Mouse (Mus musculus): ENCODE results near the gene Fto.

Gene Fto

DNA sequence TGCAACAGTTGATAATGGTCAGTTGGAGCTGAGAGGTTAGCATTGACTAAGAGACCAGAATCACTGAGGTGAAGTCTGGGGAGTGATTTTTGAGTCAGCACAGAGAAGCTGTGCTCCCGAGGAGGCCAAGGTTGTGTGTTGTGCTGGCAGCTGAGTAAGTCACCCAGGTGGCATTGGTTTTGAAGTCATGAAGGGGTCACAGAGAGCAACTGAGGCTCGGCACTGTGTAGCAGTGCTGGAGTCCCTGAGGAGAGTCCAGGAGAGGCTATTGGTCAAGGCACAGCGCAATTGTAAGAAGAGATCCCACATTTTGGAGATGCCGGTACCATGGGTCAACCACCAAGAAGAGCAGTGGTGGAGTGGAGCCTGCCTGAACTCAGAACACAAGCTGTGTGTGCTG is 11.6 kb downstream of the Fto start:
- no peak for DNase-seq

DNA sequence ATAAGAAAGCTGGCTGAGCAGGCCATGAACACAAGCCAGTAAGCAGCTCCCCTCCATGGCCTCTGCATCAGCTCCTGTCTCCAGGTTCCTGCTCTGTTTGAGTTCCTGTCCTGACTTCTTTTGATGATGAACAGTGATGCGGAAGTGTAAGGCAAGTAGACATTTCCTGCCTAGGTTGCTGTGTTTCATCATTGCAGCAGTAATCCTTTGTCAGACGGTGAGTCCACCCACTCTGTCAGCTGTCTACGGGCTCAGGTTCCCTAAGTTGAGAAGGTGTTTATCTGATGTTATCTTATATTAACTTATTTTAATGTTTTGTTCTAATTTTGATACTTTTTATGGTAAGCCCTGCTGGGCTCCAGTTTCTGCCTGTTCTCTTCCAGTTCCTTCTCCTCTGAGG is 12.7 kb downstream of the Fto start:
- no peak for DNase-seq

DNA sequence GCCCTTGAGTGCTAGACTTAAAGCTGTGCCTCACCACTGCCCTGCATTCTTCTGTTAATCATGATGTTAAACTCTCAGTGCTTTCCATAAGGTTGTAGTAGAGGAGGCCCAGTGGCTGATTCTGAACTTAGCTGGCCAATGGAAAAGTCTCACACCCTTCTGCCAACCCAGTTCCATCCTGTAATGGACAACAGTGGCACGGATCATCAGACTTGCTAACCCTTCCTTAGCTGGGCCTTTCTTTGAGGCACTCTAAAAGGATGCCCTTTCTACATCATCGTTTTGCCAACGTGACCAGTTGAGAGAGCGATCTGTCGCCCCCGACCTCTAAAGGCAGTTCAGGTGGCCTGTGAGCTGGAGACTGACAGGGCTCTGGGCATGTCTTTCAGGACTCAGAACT is 13.6 kb downstream of the Fto start:
- no peak for DNase-seq

DNA sequence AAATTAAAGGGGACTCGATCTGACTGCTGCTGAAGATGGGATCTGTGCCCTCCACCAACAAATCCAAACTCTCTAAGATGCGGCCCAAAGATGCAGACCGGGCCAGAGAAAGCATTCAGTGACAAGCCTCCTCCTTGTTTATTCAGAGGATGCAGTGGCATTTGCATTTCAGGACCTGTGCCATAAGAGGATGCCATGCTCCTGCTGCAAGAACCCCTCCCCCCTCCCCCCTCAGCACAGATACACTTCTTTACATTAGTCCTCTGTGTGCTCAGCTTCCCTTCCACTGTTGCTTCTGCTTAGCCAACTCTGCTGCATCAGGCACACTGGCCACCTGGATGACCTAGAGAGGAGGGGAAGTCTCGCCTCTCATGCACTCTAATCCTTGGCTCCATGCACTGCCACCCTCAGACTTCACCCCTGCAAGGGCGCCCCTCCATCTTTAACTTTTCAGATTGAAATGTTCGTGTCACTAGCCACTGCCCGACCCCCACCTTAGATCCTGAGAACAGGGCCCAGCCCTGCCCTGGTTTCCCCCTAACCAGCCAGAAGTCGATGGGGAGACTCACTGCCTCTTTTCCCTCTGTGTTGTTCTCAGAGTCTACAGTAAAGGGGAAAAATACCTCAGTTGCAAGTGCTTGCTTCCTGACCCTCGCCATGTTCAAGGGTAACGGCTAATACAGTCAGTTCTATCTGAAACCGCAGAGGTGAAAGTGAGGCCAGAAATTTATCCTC is 14.3 kb downstream of the Fto start:
- DNase-seq: no peak

- DNase-seq: no peak
Observed at GRCm38 (mm10) chr8:91329056-91329455, 15.7 kb downstream of the Fto start.

DNA sequence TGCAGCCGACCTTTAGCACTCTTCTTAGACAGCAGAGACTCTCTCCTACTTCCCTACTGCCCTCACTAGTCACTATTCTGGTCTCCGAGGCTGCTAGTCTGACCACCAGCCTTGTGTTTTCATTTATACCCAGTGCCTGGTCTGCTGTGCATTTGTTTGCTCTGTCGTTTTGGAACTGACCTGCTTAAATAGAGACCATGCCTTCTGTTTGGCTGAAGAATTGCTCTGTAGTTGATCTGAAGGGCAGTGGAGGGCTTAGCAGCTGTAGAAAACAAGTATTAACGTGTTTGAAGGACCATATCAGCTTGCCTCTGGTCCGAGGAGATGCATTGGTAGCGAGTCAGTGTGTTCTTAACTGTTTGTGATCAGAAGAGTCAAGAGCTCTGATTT is 16.1 kb downstream of the Fto start:
- no peak for DNase-seq

GRCm38 (mm10) chr8:91338389-91339154 is 25.2 kb downstream of the Fto start:
- DNase-seq: no peak

GRCm38 (mm10) chr8:91339651-91340050 is 26.3 kb downstream of the Fto start:
- DNase-seq: no peak

DNA sequence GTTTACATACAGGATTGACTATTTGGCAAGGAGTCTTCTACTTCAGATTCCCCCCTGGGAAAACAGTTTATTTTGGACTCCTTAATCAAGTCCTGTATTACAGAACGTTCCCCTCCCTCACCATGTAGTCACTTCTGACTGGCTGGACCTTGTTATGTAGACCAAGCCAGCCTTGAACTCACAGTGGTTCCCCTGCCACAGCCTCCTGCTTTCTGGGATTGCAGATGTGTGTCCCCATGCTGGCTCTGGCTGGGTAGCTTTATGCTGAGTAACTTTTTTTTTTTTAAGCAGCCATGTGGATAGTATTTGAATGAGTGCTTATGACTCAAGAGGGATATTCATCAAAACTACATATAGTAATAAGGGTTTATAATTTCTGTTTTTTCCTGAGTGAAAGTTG is 27.4 kb downstream of the Fto start:
- DNase-seq: no peak

DNA sequence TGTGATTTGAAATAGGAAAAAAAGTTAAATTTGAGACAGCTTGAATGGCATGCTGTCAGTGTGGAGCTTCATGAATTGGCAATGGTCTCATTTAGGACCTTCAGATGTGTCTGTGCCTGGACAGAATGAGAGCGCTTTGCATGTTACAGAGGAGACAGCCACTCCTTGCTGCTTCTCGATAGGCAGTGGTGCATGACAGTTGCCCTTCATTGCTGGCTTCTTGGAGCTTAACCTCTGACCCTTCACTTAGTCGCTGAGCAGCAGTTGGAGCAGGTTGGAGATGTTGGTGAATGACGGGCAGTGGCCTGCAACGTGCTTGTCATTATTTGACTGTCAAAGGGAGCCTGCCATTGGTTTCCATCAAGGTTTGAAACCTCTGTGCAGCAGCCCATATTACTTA is 28.9 kb downstream of the Fto start:
- DNase-seq: no peak

GRCm38 (mm10) chr8:91342798-91343197 is 29.5 kb downstream of the Fto start:
- DNase-seq: no peak

GRCm38 (mm10) chr8:91344659-91345058 is 31.3 kb downstream of the Fto start:
- DNase-seq: no peak

- DNase-seq: no peak
Observed at GRCm38 (mm10) chr8:91347146-91347545, 33.8 kb downstream of the Fto start.

- no peak for DNase-seq
Observed at GRCm38 (mm10) chr8:91347595-91347994, 34.3 kb downstream of the Fto start.

- DNase-seq: no peak
Observed at GRCm38 (mm10) chr8:91349816-91350215, 36.5 kb downstream of the Fto start.

- no peak for DNase-seq
Observed at GRCm38 (mm10) chr8:91350628-91351027, 37.3 kb downstream of the Fto start.

- no peak for DNase-seq
Observed at GRCm38 (mm10) chr8:91352598-91352997, 39.3 kb downstream of the Fto start.

GRCm38 (mm10) chr8:91353062-91353461 is 39.7 kb downstream of the Fto start:
- no peak for DNase-seq

- DNase-seq: no peak
Observed at GRCm38 (mm10) chr8:91353907-91354306, 40.6 kb downstream of the Fto start.

DNA sequence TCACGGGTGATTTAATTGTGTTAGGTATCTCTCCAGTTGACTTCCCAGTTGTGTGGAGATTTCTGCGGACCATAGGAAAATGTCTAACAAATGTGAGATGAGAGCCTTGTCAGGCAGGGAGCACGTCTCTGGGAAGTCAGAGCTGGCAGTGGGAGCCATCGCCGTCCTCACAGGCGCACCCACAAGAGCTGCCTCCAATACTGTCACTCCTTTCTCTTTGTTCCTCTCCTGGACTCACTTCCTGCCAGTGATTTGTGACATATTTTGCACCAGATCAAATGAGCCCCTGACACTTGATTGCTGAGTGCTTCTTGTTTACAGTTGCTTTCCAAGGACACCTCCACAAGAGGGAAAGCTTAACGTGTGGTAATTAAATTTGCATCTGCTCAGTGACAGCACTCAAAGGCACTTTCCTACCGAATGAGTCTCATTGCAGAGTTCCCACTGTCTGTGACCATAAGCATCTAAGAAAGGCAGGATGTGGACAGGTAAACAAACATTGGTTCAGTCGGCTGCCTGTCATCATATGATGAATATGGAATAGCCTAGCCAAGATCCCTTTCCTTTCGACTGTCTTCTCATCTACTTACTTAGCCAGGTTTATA is 42.1 kb downstream of the Fto start:
- no peak for DNase-seq

DNA sequence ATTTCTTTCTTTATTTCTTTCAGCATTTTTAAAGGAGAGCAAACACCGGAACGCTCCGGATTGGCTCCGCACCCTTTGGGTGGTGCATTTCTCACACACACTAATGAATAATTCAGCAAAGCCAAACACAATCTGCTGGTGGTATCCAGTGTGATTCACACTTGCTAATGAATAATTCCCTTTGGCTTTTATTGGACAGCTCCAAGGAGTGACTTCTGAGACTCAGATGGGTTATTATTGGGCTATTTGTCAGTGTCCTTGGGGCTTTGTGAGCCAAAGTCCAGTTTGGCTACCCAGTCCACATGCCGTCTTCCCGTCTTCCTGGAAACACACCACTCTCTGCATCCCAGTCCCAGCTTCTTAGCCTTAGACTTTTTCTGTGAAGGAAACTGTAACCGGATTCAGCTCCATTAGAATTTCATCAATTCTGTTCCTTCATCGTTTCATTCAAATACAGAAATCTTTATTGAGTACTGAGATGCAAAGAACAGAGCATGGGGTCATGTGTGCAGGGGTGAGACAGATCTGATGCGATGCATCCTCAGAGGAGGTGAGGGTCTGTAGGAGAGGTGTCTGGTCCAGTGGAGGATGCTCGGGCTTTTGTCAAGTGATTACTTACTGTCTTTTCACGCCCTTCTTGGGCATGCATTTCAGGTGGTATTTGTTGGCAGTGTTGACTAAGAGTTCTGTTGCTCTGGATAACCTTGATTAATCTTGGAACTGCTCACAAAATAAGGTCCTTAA is 42.8 kb downstream of the Fto start:
- no peak for DNase-seq

GRCm38 (mm10) chr8:91357493-91358014 is 44.2 kb downstream of the Fto start:
- DNase-seq: no peak

GRCm38 (mm10) chr8:91358016-91358415 is 44.7 kb downstream of the Fto start:
- no peak for DNase-seq

Data from thymus, postnatal 36 days (tissue).